Mouse (Mus musculus): ENCODE measurements around the gene Mlst8. TPM values are rescaled to one million over a fixed set of nuclear protein-coding genes. Genes with fewer than 3 reads are reported as not detected.

Gene Mlst8
- polyA plus RNA-seq, 1 experiment from 2014 or later, result 13.2 TPM

DNA sequence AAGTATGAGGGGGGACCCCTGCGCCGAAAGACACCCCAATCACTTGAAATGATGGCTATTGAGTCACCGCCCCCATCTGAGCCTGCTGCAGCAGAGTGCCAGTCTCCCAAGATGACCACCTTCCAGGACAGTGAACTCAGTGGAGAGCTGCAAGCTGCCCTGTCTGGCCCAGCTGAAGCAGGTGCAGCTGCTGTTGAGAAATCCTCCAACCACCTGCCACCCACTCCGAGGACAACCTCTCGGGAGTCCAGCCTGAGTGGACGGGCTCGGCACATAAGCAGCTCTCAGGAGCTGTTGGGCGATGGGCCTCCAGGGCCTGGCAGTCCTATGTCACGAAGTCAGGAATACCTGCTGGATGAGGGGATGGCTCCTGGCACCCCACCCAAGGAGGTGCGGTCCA, 25.2 kb upstream of the Mlst8 start:
- 92% methylated on average over 10 of the region's 10 CpGs for WGBS (ENCODE audit: missing documents)

DNA sequence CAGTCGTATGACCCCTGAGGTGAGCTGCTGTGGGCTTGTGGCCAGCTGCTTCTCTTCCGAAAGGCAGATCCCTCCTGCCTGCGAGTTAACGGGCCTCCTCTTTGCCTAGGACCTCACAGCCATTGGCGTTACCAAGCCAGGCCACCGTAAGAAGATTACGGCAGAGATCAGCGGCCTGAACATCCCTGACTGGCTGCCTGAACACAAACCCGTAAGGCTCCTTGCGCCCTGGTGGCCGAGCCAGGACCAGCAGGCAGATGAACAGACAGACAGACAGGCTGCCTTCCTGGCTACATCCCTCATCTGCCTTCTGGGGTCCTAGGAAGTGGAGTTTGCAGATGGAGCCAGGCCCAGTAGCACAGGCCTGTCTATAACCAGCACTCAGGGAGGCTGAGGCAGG, 23.3 kb upstream of the Mlst8 start:
- 73% methylated on average over 11 of the region's 11 CpGs for WGBS (ENCODE audit: missing documents)
- H3K4me3 ChIP-seq (ENCODE audit: inconsistent target), result no peak overlapping the region
- no peaks in the 10 kb centered on the region for H3K79me2 ChIP-seq (ENCODE audit: inconsistent target)
- H3K36me3 ChIP-seq (ENCODE audit: inconsistent target), result no peaks in the 10 kb centered on the region
- H3K27ac ChIP-seq, result no peak overlapping the region

More for the DNA sequence above, 25.2 kb upstream of the Mlst8 start:
- Histone ChIP-seq H3K27ac (no peak overlapping the region), H3K4me3 (ENCODE audit: inconsistent target) (no peak overlapping the region), H3K36me3 (ENCODE audit: inconsistent target) (peaks cover 12% of the 10 kb centered on the region; the same call in 1 of the 2 replicates), H3K79me2 (ENCODE audit: inconsistent target) (no peaks in the 10 kb centered on the region)

DNA sequence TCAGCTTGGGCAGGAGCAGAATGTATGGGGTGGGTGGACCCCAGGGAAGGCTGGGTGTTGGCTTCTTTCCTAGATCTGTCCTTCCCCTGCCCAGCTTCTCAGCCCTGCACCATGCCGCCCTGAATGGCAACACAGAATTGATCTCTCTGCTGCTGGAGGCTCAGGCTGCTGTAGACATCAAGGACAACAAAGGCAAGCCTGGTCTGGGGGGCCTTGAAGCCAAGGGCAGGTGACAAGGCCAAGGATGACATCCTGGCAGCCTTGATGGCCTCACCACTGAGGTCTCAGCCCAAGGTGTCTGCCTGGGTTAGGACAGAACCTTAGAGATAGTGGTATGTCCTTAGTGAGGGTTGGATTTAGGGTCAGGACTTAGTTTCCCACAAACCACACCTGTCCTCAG, 17.1 kb upstream of the Mlst8 start:
- Histone ChIP-seq H3K27ac (no peak overlapping the region), H3K4me3 (ENCODE audit: inconsistent target) (no peak overlapping the region), H3K79me2 (ENCODE audit: inconsistent target) (no peaks in the 10 kb centered on the region), H3K36me3 (ENCODE audit: inconsistent target) (no peaks in the 10 kb centered on the region)
- 77% methylated on average over 1 of the region's 1 CpGs for WGBS (ENCODE audit: missing documents)

DNA sequence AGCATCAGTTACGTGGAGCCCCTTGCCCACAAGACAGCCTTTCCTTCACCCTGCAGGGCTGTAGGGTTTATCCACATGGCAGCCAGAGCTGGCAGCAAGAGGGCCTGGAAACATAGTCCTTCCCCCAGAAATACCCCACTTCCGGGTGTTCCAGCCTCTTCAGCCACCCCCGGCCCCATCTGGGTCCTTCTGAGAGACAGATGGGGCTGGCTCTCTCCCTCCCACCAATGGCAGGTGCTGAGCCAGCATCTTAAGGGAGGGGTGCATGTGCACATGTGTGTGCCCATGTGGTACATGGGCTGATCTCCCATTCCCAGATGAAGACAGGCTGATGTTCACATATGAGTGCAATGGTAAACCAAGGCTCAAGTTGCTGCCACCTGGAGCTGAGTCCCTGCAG, 16.6 kb upstream of the Mlst8 start:
- WGBS (ENCODE audit: missing documents), result 65% methylated on average over 3 of the region's 3 CpGs
- H3K4me3 ChIP-seq (ENCODE audit: inconsistent target), result no peak overlapping the region
- H3K79me2 ChIP-seq (ENCODE audit: inconsistent target), result no peaks in the 10 kb centered on the region
- no peak overlapping the region for H3K27ac ChIP-seq
- H3K36me3 ChIP-seq (ENCODE audit: inconsistent target), result no peaks in the 10 kb centered on the region

DNA sequence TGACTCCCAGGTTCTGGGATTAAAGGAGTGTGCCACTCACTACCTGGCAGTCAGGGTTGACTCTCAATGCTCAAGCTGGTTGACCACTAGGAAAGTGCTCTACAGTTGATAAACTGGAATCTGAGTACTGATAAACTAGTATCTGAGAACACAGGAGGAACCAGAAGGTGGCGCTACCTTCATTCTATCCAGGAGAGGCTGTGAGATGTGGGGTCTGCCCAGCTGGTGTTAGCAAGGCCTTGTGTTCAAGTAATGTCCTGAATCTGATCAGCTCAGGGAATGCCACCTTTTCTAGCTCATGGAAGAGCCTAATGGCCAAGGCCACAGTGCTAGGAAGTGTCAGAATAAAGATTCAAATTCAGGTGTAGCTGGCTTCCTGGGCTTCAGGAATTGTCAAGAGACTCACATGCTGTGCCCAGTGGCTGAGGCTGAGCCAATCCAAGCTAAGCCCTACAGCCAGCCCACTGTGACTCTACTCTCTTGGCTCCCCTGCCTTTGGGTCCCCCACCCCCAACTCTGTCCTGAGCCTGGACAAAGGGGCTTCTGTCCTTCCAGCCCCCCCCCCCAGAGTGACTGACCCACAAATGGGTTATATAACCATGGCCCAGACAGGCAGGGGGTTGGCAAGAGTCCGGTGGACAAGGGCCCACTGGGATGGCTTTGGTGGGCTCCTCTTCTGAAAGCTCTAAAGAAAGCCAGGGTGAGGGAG, 15.9 kb upstream of the Mlst8 start:
- Histone ChIP-seq H3K27ac (no peak overlapping the region), H3K4me3 (ENCODE audit: inconsistent target) (no peak overlapping the region), H3K36me3 (ENCODE audit: inconsistent target) (no peaks in the 10 kb centered on the region), H3K79me2 (ENCODE audit: inconsistent target) (no peaks in the 10 kb centered on the region)
- 68% methylated on average over 2 of the region's 2 CpGs for WGBS (ENCODE audit: missing documents)

DNA sequence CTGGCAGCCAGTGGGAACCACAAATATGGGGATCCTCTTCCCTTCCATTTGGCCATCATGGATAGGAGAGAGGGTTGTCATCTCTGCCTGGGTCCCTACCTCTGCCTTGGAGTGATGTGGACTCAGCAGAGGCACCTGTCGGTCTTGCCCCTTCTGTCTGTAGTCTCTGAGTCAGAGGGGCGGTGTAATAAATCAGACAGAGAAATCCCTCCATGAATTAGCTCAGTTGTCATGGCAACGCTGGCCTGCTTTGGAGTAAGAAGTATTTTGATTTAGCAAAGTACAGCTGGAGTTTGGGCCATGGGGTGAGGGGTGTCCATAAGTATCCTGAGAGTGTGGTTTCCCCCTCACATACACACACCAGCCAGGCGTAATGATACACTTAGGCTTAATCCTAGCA, 11.5 kb upstream of the Mlst8 start:
- Histone ChIP-seq H3K36me3 (ENCODE audit: inconsistent target) (no peaks in the 10 kb centered on the region), H3K79me2 (ENCODE audit: inconsistent target) (no peaks in the 10 kb centered on the region), H3K4me3 (ENCODE audit: inconsistent target) (no peak overlapping the region), H3K27ac (no peak overlapping the region)
- 98% methylated on average over 4 of the region's 4 CpGs for WGBS (ENCODE audit: missing documents)

DNA sequence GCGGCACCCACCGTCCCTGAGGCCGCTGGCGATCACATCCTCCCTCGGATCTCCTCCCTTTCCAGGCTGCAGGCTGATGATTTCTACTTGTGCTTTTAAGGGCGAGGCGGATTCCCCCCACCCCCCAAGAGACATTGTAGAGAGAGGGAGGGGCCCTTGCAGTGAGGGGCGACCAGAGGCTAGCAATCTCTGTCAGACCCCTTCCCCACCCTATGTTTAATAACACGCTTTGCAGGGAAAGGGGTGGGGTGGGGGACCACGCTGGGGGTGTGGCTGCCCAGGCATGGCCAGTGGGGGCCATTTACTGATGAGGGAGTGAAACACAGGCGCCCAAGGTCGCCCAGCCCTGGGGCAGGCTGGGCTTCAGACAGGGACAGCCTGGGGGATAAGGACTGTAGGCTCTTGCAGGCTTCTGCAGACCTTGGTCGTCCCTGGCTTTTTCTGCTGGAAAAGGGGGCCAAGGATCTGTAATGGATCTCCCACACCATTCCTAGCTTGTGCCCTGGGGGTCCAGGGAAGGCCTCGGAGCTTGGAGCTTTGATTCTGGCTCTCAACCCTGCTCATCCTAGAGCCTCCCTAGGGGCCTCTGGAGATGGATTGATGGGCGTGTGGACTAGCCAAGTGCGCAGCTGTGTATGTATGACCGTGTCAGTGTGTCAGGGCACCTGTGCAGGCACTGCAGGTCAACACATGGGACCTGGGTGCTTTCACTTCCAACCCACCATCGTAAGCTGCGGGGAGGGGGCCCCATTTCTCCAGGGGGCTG, 10.6 kb upstream of the Mlst8 start:
- Histone ChIP-seq H3K4me3 (ENCODE audit: inconsistent target) (no peak overlapping the region), H3K79me2 (ENCODE audit: inconsistent target) (no peaks in the 10 kb centered on the region), H3K27ac (no peak overlapping the region), H3K36me3 (ENCODE audit: inconsistent target) (no peaks in the 10 kb centered on the region)
- WGBS (ENCODE audit: missing documents), result 52% methylated on average over 19 of the region's 19 CpGs

DNA sequence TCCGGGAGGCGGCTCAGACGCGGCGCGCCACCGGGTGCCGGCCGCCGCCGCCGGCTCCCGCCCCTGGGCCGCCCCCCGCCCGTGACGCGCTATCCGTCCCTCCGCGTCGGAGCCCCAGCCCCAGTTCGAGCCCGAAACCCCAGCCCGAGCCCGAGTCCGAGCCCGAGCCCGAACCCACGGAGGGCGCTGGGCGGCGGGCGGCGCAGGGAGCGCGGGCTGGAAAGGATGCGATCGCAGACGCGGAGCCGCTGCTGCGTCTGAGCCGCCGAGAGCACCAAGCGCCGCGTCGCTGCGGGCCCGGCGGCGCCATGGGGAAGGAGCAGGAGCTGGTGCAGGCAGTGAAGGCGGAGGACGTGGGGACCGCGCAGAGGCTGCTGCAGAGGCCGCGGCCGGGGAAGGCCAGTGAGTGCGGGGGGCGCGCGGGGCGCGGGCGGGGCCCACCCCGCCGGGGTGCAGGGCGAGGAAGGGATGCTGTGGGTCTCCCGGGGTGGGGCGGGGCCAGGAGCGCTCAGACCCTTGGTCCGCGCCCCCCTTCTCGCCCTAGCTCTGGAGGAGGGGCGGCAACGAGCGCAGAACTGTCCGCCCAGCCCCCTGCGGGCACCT, 9.9 kb upstream of the Mlst8 start:
- no peak overlapping the region for H3K27ac ChIP-seq
- H3K4me3 ChIP-seq (ENCODE audit: inconsistent target), result no peak overlapping the region
- WGBS (ENCODE audit: missing documents), result under 1% methylated on average over 59 of the region's 81 CpGs
- no peaks in the 10 kb centered on the region for H3K36me3 ChIP-seq (ENCODE audit: inconsistent target)
- H3K79me2 ChIP-seq (ENCODE audit: inconsistent target), result no peaks in the 10 kb centered on the region

DNA sequence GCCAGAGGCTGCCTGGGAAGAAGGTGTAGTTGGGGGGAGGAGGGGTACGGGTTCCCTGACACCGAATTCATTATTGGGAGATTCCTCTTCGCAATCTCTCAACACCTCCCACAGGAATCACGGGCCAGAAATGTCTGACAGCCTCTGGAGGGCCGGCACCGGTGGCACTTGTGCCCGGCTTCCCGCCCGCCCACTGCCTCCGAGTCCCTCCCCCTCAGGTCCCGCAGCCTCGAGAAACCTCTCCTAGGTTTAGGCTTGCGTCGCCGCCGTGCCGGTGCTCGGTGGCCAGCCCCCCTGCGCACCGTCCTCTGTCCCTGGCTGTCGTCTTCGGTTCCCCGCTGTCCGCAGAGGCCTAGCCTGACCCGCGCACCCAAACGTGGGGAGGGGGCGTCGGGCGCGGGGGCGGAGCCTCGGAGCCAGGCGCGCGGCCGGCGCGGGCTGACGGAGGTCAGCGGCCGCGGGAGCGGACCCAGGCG, 9.3 kb upstream of the Mlst8 start, which contains the start of gene Caskin1:
Gene Caskin1, plus strand, starts transcription at position 416 of the 476 bp plus-strand sequence.
- 5% methylated on average over 41 of the region's 45 CpGs for WGBS (ENCODE audit: missing documents)
- no peak within 1 kb of the TSS for H3K4me3 ChIP-seq (ENCODE audit: inconsistent target)
- H3K79me2 ChIP-seq (ENCODE audit: inconsistent target), result no peaks in the 10 kb centered on the region
- H3K36me3 ChIP-seq (ENCODE audit: inconsistent target), result no peaks in the 10 kb centered on the region
- no peak within 1 kb of the TSS for H3K27ac ChIP-seq

DNA sequence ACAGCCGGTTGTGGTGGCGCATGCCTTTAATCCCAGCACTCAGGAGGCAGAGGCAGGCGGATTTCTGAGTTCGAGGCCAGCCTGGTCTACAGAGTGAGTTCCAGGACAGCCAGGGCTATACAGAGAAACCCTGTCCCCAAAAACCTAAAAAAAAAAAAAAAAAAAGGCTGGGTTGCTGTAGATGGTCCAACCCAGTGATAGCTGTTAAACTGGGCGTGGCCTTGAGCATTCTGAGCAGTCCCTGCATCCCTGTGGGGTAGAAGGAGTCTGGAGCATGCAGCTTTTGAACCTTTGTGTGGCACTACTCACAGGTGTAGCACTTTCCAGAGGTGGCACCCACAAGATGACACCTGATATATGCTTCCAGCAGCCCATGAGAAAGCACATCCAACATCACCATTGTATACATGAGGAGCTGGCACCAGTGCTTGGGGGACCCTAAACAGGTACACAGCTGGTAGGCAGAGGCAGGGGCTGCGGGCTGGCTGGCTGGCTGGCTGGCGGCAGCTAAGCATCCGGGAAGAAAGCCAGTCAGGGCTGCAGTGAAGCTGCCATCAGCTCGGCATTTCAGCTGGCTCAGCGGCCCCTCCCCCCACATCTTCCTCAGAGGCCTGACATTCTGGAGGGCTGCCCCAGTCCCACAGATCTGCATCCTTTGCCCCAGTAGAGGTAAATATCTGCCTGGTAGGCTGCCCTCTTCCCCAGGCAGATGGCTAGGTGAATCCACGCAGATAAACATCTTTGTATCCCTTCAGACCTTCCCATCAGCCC, 6.4 kb upstream of the Mlst8 start:
- Histone ChIP-seq H3K79me2 (ENCODE audit: inconsistent target) (no peaks in the 10 kb centered on the region), H3K36me3 (ENCODE audit: inconsistent target) (no peaks in the 10 kb centered on the region), H3K27ac (no peak overlapping the region), H3K4me3 (ENCODE audit: inconsistent target) (no peak overlapping the region)
- 58% methylated on average over 7 of the region's 11 CpGs for WGBS (ENCODE audit: missing documents)

DNA sequence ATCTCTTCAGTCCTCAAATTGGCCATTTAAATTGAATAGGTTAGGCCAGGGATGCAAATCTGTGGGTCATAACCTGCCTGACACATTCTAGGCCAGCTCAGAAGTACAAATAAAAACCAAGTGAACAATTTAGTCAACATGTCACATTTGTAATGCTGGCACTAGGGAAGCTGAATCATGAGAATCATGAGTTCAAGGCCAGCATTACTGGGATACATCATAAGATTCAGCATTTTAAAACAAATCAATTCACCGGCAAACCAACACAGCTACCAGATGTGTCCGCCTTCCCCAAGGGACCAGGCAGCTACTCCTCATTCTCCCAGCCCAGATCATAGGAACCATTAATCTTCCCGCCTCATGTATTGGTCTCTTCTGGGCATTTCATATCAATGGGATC, 4.6 kb upstream of the Mlst8 start:
- Histone ChIP-seq H3K36me3 (ENCODE audit: inconsistent target) (no peaks in the 10 kb centered on the region), H3K4me3 (ENCODE audit: inconsistent target) (no peak overlapping the region), H3K79me2 (ENCODE audit: inconsistent target) (no peaks in the 10 kb centered on the region), H3K27ac (no peak overlapping the region)
- WGBS (ENCODE audit: missing documents), result 97% methylated on average over 3 of the region's 3 CpGs

DNA sequence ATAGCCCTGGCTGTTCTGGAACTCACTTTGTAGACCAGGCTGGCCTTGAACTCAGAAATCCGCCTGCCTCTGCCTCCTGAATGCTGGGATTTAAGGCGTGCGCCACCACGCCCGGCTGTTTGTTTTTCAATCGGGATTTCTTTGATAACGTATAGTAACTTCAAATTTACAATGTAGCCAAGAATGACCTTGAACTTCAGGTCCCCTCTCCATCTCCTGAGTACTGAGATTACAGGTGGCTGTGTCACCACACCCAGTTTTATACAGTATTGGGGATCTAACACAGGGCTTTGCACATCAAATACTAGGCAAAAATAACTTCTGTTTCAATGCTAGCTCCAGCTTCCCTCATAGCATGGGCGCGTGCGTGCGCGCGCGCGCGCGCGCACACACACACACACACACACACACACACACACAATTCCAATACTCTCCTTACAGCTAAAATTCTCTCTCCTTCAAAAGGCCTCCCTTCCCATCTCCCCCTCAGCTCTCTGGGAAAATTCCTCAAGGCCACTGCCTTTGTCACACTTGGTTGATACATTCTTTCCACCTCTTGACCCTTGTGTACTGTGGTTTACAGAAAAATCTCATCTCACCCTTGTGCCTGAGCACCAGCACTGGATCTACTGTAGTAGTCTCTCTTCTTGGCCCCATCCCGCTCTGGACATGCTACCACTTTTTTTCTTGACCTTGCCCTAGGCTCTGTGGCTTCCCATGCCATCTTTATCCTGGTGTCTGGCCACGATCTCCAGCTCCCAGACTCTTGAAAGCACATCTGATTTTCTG, 2.3 kb upstream of the Mlst8 start:
- H3K36me3 ChIP-seq (ENCODE audit: inconsistent target), result peaks cover 11% of the 10 kb centered on the region
- 95% methylated on average over 20 of the region's 20 CpGs for WGBS (ENCODE audit: missing documents)
- no peak overlapping the region for H3K27ac ChIP-seq

DNA sequence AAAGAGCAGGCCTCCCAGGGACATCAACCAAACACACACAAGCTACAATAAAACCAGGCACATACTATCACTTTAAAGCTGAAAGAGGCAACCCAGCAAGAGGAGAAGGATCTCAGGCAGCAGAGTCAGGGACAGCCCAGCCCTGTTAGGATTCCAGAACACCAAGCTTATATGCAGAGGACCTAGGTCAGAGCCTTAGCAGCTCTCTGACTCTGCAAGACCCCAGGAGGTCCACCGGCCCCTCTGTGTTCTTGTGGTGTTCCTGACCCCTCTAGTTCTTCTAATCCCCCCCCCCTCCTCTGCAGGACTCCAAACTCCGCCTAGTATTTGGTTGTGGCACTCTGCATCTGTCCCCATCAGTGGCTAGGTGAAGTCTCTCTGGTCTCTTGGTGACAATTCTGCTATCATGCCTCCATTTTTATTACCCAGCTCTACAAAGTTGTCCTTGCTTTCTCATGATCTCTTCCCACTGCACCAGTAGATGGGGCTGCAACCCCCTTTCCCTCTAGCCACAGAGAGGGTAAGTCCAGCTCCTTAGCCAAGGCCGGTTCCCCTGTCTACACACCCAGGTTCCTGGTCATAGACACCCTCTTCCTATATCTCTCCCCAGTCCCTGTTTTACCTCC, 1.4 kb upstream of the Mlst8 start:
- 83% methylated on average over 3 of the region's 3 CpGs for WGBS (ENCODE audit: missing documents)
- Histone ChIP-seq H3K27ac (no peak overlapping the region), H3K4me3 (ENCODE audit: inconsistent target) (no peak overlapping the region), H3K79me2 (ENCODE audit: inconsistent target) (peaks cover 9% of the 10 kb centered on the region; the same call in 1 of the 2 replicates), H3K36me3 (ENCODE audit: inconsistent target) (peaks cover 20% of the 10 kb centered on the region)

More for the DNA sequence above, 2.3 kb upstream of the Mlst8 start:
- Histone ChIP-seq H3K79me2 (ENCODE audit: inconsistent target) (peaks cover 9% of the 10 kb centered on the region; the same call in 1 of the 2 replicates), H3K4me3 (ENCODE audit: inconsistent target) (no peak overlapping the region)
